Mouse (Mus musculus) thymus, adult 2 months (tissue): ENCODE results near the gene Sys1. TPM values are rescaled to one million over a fixed set of nuclear protein-coding genes. Genes with fewer than 3 reads are reported as not detected.
A peak's percentile ranks its signal among the peaks of the same experiment; 100 is the strongest.

Source experiments
- DNase-seq: peaks from one replicate; pipeline ENCODE4 v3.0.0; 2021
- H3K27ac ChIP-seq: fragments of 200-500 bp; 2 replicates; pipeline ENCODE4 v1.5.1; 2012; ENCODE audit warnings: low read length, control low read depth; ENCODE audit not compliant: control insufficient read depth, insufficient read depth
- H3K27me3 ChIP-seq: fragments of 200-500 bp; 2 replicates; pipeline ENCODE4 v1.6.1; 2012; ENCODE audit warnings: mild to moderate bottlenecking, low read length, moderate library complexity, mixed read lengths; ENCODE audit not compliant: control insufficient read depth, insufficient read depth
- H3K36me3 ChIP-seq: fragments of 200-500 bp; 2 replicates; pipeline ENCODE4 v1.6.1; 2012; ENCODE audit warnings: mild to moderate bottlenecking, low read length, moderate library complexity; ENCODE audit not compliant: control insufficient read depth, insufficient read depth
- H3K4me1 ChIP-seq: fragments of 200-500 bp; replicated peaks from 2 replicates; pipeline ENCODE4 v1.6.1; 2012; ENCODE audit warnings: low read length; ENCODE audit not compliant: control insufficient read depth, insufficient read depth
- H3K4me3 ChIP-seq: fragments of 200-500 bp; 2 replicates; pipeline ENCODE4 v1.5.1; 2012; ENCODE audit warnings: mild to moderate bottlenecking, low read length, control low read depth, moderate library complexity; ENCODE audit not compliant: control insufficient read depth, insufficient read depth
- CTCF ChIP-seq: fragments of 200-500 bp; IDR thresholded peaks from 2 replicates; pipeline ENCODE4 v1.5.1; 2012; ENCODE audit warnings: mild to moderate bottlenecking, control low read depth, low read length, moderate library complexity, borderline replicate concordance; ENCODE audit not compliant: control insufficient read depth, poor library complexity, insufficient read depth; ENCODE audit errors: extremely low read depth
- POLR2A ChIP-seq: fragments of 200-500 bp; IDR thresholded peaks from 2 replicates; pipeline ENCODE4 v1.6.1; 2012; ENCODE audit warnings: mild to moderate bottlenecking, low read length, control low read depth, moderate library complexity; ENCODE audit not compliant: control insufficient read depth, poor library complexity, insufficient read depth; ENCODE audit errors: extremely low read depth
- WGBS: fragments of 180-500 bp; shearing (Covaris S2); methylation state at CpG from one replicate; pipeline ENCODE4 v1.1.7; 2018; 5-methylcytosine and 5-hydroxymethylcytosine counted together
- polyA plus RNA-seq: library from polyadenylated mRNA; depleted of rRNA; stranded (reverse); fragments of >200 nt; gene quantifications from 2 replicates; pipeline ENCODE4 v1.2.3, GENCODE M21; 2012

The Sys1 gene
- polyA plus RNA-seq, 1 experiment = 183 TPM

DNA sequence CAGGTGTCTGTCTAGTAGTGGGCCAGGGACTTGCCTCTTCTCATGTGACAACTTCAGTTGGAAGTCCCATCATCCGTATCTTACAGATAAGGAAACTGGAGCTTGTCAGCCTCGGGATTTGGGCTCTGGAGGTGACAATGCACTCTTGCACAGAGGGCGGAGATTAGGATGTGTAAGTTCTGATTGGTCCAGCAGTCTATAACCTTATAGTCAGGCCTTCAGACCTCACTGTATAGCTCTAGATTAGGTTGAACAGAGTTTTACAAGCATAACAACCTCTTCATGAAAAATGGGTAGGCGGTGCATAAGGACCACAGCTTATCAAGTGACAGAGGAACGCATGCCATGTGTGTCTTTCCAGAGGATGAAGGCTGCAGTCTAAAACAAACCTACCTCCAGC is 10.0 kb downstream of the Sys1 start:
- H3K27me3 ChIP-seq = no peaks in the 10 kb centered on the region
- DNase-seq = no peak
- no peak overlapping the region for H3K27ac ChIP-seq
- no peak overlapping the region for H3K4me3 ChIP-seq
- TF ChIP-seq CTCF = no peak
- no peak for TF ChIP-seq POLR2A
- WGBS = 88% methylated on average over 5 of the region's 5 CpGs
- peaks cover 19% of the 10 kb centered on the region for H3K36me3 ChIP-seq
- H3K4me1 ChIP-seq = peaks cover under 1% of the 10 kb centered on the region; the same call in 1 of the 2 replicates

DNA sequence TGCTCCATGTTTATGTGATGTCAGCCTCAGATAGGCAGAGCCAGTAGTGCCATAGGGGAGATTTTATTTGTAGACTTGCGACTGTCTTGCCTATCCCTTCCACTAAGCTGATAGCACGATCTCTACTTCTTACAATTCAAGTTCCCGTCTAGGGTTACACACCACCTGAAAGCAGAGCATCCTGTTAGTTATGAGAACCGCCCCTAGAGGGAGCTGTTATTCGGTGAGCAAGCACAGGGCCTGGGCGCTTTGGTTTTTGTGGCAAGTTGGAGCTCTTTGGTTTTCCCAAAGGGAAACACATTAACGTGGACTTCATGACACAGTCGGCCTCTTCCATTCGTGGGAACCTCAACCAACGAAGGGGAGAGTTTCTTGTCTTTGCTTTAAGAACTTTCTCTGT is 13.5 kb downstream of the Sys1 start:
- DNase-seq = peak; percentile 56
- no peak overlapping the region for H3K4me3 ChIP-seq
- peaks cover 5% of the 10 kb centered on the region; the same call in 1 of the 2 replicates for H3K36me3 ChIP-seq
- no peak overlapping the region for H3K27ac ChIP-seq
- 55% methylated on average over 10 of the region's 10 CpGs for whole genome bisulfite sequencing
- no peaks in the 10 kb centered on the region for H3K27me3 ChIP-seq
- TF ChIP-seq POLR2A = no peak
- TF ChIP-seq CTCF = no peak
- H3K4me1 ChIP-seq = no peaks in the 10 kb centered on the region

DNA sequence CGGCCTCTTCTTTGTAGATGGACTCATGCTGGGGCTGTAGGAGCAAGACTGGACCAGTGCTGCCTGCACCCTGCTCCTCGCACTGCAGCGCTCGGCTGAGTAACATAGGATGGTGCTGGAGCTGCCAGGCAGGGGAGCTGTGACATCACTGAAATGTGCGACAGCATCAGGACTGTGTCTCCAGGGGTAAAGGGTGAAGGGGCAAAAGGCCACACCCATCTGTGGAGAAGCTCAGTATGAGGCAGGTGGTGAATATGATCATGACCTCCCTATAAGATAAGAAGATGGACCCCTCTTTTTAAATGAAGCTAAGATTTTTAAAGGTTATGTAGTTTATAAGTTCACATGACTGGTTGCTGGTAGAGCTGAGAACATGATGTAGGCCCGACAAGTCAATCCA is 16.9 kb downstream of the Sys1 start, which contains the start of gene Trp53tg5:
Gene Trp53tg5, minus strand, starts transcription at position 101 of the 400 bp plus-strand sequence.
- Histone ChIP-seq H3K4me3 (no peak within 1 kb of the TSS), H3K4me1 (no peaks in the 10 kb centered on the region), H3K27me3 (no peaks in the 10 kb centered on the region), H3K27ac (no peak within 1 kb of the TSS), H3K36me3 (peaks cover 4% of the 10 kb centered on the region; the same call in 1 of the 2 replicates)
- TF ChIP-seq CTCF (no peak), POLR2A (no peak)
- DNase-seq = no peak
- 95% methylated on average over 6 of the region's 6 CpGs for WGBS

DNA sequence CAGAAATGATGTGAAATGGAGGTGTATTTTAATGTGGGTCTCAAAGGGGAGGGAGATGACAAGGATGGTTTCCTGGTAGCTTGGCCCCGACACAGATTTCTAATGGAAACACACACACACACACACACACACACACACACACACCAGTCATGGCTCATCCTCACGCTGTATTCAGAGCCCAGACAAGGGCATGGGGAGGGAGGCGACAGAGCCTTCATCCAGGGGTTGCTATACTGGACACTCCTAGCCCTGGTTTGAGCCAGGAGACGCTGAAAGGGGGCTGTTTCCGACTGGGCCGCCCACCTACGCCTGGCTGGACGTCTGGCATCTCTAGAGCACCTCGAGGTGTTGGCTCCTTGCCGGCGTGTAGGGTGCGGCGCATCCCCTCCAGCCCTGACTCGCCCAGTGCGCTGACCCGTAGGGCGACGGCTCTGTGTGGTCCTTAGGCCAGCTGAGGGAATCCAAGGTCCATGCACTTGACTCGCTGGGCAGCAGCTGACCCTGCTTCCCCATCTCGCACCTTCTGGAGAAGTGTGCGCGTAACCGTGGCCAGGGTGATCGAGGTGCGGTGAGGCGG is 29.0 kb downstream of the Sys1 start, which contains the start of gene Dbndd2:
Gene Dbndd2, plus strand, starts transcription at position 426 of the 577 bp plus-strand sequence.
- peaks cover 5% of the 10 kb centered on the region for H3K4me1 ChIP-seq
- H3K36me3 ChIP-seq = no peaks in the 10 kb centered on the region
- DNase-seq = no peak
- H3K27me3 ChIP-seq = peaks cover 14% of the 10 kb centered on the region; the same call in 1 of the 2 replicates
- 14% methylated on average over 26 of the region's 26 CpGs for WGBS
- H3K4me3 ChIP-seq = peak within 1 kb of the TSS; percentile 46
- H3K27ac ChIP-seq = no peak within 1 kb of the TSS
- no peak for TF ChIP-seq POLR2A

DNA sequence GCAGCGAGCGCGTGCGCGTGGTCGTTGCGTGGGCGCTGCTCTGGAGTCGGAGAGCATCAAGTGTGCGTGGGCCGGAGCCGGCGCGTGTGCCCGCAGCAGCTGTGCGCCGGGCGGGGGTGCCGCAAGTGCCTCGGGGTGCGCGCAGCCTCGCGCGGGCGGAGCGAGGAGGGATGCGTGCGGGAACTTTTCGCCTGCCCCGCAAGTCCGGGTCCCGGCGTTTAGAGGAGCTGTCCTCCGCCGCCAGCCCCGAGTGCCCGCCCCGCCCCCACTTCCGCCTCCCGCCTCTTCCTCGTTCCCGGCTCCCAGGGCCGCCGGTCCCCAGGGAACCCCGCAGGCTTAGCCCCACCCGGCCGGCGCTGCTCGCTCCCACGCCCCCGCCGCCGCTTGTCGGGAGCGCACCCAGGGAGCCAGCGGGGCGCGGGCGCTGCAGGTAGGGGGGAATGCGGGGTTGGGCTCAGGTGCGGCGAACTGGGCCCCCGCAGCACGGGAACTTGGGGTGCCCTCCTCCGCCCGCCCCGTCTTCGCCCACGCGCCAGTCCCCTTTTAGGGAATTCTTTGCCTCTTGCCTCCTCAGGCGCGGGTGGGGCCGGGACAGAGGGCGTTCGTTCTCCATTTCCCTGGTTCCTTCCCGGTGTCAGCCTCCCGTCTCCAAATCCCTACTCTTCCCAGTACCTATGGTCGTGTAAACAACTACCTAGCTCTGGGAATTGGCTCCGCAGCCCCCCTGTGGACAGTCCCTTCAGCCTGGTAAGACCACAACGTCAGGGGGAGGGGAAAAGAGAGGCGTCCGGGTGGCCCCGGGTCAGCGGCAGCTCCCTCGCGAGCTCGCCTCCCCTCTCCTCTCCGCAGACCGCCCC is 29.7 kb downstream of the Sys1 start:
- WGBS = 1% methylated on average over 83 of the region's 90 CpGs

DNA sequence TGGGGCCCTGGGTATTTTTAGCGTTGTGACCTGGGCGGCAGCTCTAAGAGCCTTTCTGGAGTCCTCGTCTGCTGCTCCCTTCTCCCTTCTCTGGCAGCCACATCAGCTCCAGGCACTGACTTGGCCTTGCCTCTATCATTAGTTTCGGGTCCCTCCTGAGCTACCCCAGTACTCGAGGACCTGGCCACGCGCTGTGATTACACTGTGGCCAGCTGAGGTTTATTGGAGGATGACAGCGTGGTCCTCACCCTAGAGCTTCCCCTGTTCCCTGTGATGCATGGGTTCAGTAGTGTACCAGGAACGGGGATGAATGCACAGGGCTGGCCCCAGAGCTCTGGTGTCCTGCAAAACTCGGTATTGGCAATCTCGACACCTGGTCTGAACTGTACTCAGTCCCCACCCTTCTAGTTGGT is 30.4 kb downstream of the Sys1 start:
- Histone ChIP-seq H3K4me1 (peaks cover 5% of the 10 kb centered on the region), H3K27ac (no peak overlapping the region), H3K27me3 (peaks cover 14% of the 10 kb centered on the region; the same call in 1 of the 2 replicates), H3K36me3 (no peaks in the 10 kb centered on the region), H3K4me3 (peak overlapping the region; percentile 46; the same call in 1 of the 2 replicates)
- WGBS = 24% methylated on average over 11 of the region's 11 CpGs
- TF ChIP-seq POLR2A (no peak), CTCF (no peak)
- DNase-seq = no peak

More for the DNA sequence above, 29.7 kb downstream of the Sys1 start:
- peaks cover 14% of the 10 kb centered on the region; the same call in 1 of the 2 replicates for H3K27me3 ChIP-seq
- no peaks in the 10 kb centered on the region for H3K36me3 ChIP-seq
- TF ChIP-seq CTCF (no peak), POLR2A (no peak)
- H3K4me3 ChIP-seq = peak overlapping the region; percentile 46
- DNase-seq = peak; percentile 7
- H3K27ac ChIP-seq = no peak overlapping the region
- H3K4me1 ChIP-seq = peaks cover 5% of the 10 kb centered on the region
